Mouse (Mus musculus) lung, adult 2 months (tissue): Measurements from ENCODE around the gene Tpsb2.

Experiments
- CTCF ChIP-seq: fragments of 200-500 bp; IDR thresholded peaks from 2 replicates; pipeline ENCODE4 v1.5.1; 2011; ENCODE audit warnings: mild to moderate bottlenecking, low read length, control low read depth; ENCODE audit not compliant: insufficient read depth
- POLR2A ChIP-seq: fragments of 200-500 bp; IDR thresholded peaks from 2 replicates; pipeline ENCODE4 v1.6.1; 2011; ENCODE audit warnings: low read depth, mild to moderate bottlenecking, control low read depth, low read length, borderline replicate concordance; ENCODE audit errors: extremely low read depth

- TF ChIP-seq CTCF (no peak), POLR2A (no peak)
Measured at GRCm38 (mm10) chr17:25345462-25345861, 20.6 kb upstream of the Tpsb2 start, which contains the start of gene Tpsab1.
